Mouse (Mus musculus) small intestine, adult 2 months (tissue): ENCODE data around the gene Asrgl1. TPM values are rescaled to one million over a fixed set of nuclear protein-coding genes. Genes with fewer than 3 reads are reported as not detected.
A peak's percentile ranks its signal among the peaks of the same experiment; 100 is the strongest.

Experiments used
- H3K27ac ChIP-seq: fragments of 200-500 bp; 2 replicates; pipeline ENCODE4 v1.5.1; 2012; ENCODE audit warnings: low read depth, low read length, control low read depth, inconsistent platforms; ENCODE audit not compliant: insufficient read depth
- H3K27me3 ChIP-seq: fragments of 200-500 bp; 2 replicates; pipeline ENCODE4 v1.6.1; 2012; ENCODE audit warnings: mild to moderate bottlenecking, moderate library complexity, low read length, inconsistent platforms; ENCODE audit not compliant: control insufficient read depth, insufficient read depth
- H3K36me3 ChIP-seq: fragments of 200-500 bp; 2 replicates; pipeline ENCODE4 v1.6.1; 2012; ENCODE audit warnings: mild to moderate bottlenecking, low read length, control low read depth, inconsistent platforms; ENCODE audit not compliant: control insufficient read depth, insufficient read depth
- H3K4me1 ChIP-seq: fragments of 200-500 bp; 2 replicates; pipeline ENCODE4 v1.6.1; 2012; ENCODE audit warnings: low read length, inconsistent platforms, mixed read lengths; ENCODE audit not compliant: control insufficient read depth, insufficient read depth, insufficient read length
- H3K4me3 ChIP-seq: fragments of 200-500 bp; 2 replicates; pipeline ENCODE4 v1.5.1; 2012; ENCODE audit warnings: low read depth, mild to moderate bottlenecking, control low read depth, inconsistent platforms, low read length, moderate library complexity
- CTCF ChIP-seq: fragments of 200-500 bp; IDR thresholded peaks from 2 replicates; pipeline ENCODE4 v1.5.1; 2012; ENCODE audit warnings: low read depth, mild to moderate bottlenecking, control low read depth, inconsistent platforms, low read length, moderate library complexity, mixed read lengths; ENCODE audit not compliant: insufficient replicate concordance, insufficient read length; ENCODE audit errors: extremely low read depth
- POLR2A ChIP-seq: fragments of 200-500 bp; IDR thresholded peaks from 2 replicates; pipeline ENCODE4 v1.6.1; 2012; ENCODE audit warnings: low read depth, mild to moderate bottlenecking, control low read depth, inconsistent platforms, low read length, moderate library complexity
- WGBS: fragments of 180-500 bp; shearing (Covaris S2); methylation state at CpG from one replicate; pipeline ENCODE4 v1.1.7; 2018; 5-methylcytosine and 5-hydroxymethylcytosine counted together
- polyA plus RNA-seq: library from polyadenylated mRNA; depleted of rRNA; stranded (reverse); fragments of >200 nt; gene quantifications from 2 replicates; pipeline ENCODE4 v1.2.3, GENCODE M21; 2012

Asrgl1 gene
- polyA plus RNA-seq, 1 experiment = 0.41 TPM

GRCm38 (mm10) chr19:9075558-9075957 is 59.9 kb downstream of the Asrgl1 start:
- H3K4me3 ChIP-seq = no peak overlapping the region
- no peak for TF ChIP-seq POLR2A
- TF ChIP-seq CTCF = no peak
- H3K27me3 ChIP-seq = no peaks in the 10 kb centered on the region
- H3K4me1 ChIP-seq = peaks cover 23% of the 10 kb centered on the region
- H3K27ac ChIP-seq = no peak overlapping the region
- WGBS = 81% methylated on average over 2 of the region's 2 CpGs
- H3K36me3 ChIP-seq = no peaks in the 10 kb centered on the region

- Histone ChIP-seq H3K4me1 (peaks cover 19% of the 10 kb centered on the region), H3K4me3 (no peak overlapping the region), H3K27ac (no peak overlapping the region), H3K27me3 (no peaks in the 10 kb centered on the region), H3K36me3 (no peaks in the 10 kb centered on the region)
- TF ChIP-seq POLR2A (no peak), CTCF (no peak)
- 74% methylated on average over 4 of the region's 4 CpGs for WGBS
These were observed 61.0 kb downstream of the Asrgl1 start for GRCm38 (mm10) chr19:9074424-9074823.

GRCm38 (mm10) chr19:9073776-9074411 is 61.5 kb downstream of the Asrgl1 start:
- Histone ChIP-seq H3K27ac (no peak overlapping the region), H3K36me3 (no peaks in the 10 kb centered on the region), H3K4me1 (peaks cover 19% of the 10 kb centered on the region), H3K4me3 (no peak overlapping the region), H3K27me3 (no peaks in the 10 kb centered on the region)
- no peak for TF ChIP-seq CTCF
- no peak for TF ChIP-seq POLR2A
- WGBS = 72% methylated on average over 12 of the region's 12 CpGs

GRCm38 (mm10) chr19:9072157-9072530 is 63.3 kb downstream of the Asrgl1 start:
- Histone ChIP-seq H3K4me3 (no peak overlapping the region), H3K4me1 (peaks cover 16% of the 10 kb centered on the region), H3K36me3 (no peaks in the 10 kb centered on the region), H3K27me3 (no peaks in the 10 kb centered on the region), H3K27ac (peak overlapping the region; percentile 47; the same call in 1 of the 2 replicates)
- WGBS = 75% methylated on average over 2 of the region's 2 CpGs
- no peak for TF ChIP-seq POLR2A
- TF ChIP-seq CTCF = no peak

DNA sequence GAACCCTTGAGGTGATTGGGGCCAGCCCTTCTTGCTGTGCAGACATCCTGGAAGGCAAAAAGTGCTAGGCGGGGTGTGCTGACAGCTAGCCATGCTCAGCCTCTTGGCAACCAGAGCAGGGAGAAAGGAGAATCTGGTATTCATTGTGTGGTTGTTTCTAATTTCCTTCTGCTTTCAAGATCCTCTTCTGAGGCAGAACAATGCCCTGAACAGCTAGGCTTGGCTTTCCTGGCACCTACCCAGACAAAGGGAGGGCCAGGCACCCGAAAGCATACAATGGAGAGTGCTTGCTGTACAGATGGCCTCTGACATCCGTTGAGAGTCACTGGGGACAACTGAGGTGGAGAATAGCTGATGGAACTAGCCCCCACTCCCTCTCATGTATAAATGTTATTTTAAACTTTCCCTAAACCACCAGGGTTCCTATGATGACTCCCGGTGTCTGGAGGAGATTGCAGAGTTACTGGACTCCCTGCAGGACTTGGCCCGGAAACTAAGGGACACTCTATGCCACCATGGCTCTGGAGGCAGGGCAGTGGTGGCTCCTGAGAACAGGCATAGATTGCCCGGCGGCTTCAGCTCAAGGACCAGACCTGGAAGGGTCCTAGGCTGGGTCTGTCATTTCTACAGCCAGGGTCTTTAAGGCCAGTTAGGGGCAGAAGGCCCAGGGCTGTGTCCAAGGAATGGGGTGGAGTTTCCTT is 63.8 kb downstream of the Asrgl1 start:
- H3K36me3 ChIP-seq = no peaks in the 10 kb centered on the region
- H3K4me3 ChIP-seq = no peak overlapping the region
- H3K27me3 ChIP-seq = no peaks in the 10 kb centered on the region
- H3K4me1 ChIP-seq = peaks cover 16% of the 10 kb centered on the region
- H3K27ac ChIP-seq = peak overlapping the region; percentile 47
- TF ChIP-seq POLR2A = no peak
- TF ChIP-seq CTCF = no peak
- 45% methylated on average over 7 of the region's 7 CpGs for WGBS

GRCm38 (mm10) chr19:9070316-9070715 is 65.1 kb downstream of the Asrgl1 start:
- 66% methylated on average over 2 of the region's 2 CpGs for WGBS
- TF ChIP-seq CTCF = no peak
- TF ChIP-seq POLR2A = no peak
- Histone ChIP-seq H3K4me3 (no peak overlapping the region), H3K27me3 (no peaks in the 10 kb centered on the region), H3K4me1 (peaks cover 20% of the 10 kb centered on the region), H3K36me3 (no peaks in the 10 kb centered on the region), H3K27ac (peak overlapping the region; percentile 33; the same call in 1 of the 2 replicates)

GRCm38 (mm10) chr19:9069687-9070307 is 65.6 kb downstream of the Asrgl1 start:
- TF ChIP-seq CTCF (no peak), POLR2A (no peak)
- Histone ChIP-seq H3K4me3 (no peak overlapping the region), H3K36me3 (no peaks in the 10 kb centered on the region), H3K27ac (peak overlapping the region; percentile 33), H3K27me3 (no peaks in the 10 kb centered on the region), H3K4me1 (peaks cover 24% of the 10 kb centered on the region)
- 55% methylated on average over 8 of the region's 8 CpGs for WGBS
